Mouse (Mus musculus) CH12.LX (cell line): ENCODE results near the gene Mecr. TPM values are rescaled to one million over a fixed set of nuclear protein-coding genes. Genes with fewer than 3 reads are reported as not detected.

Experiments
- DNase-seq: peaks from one replicate; pipeline ENCODE4 v3.0.0-alpha.2; 2013; ENCODE audit errors: extremely low read depth
- H3K27ac ChIP-seq: 2 replicates; pipeline ENCODE4 v1.5.1; 2012; ENCODE audit warnings: low read depth, mild to moderate bottlenecking, control low read depth, moderate library complexity; ENCODE audit not compliant: insufficient read depth
- H3K27me3 ChIP-seq: replicated peaks from 2 replicates; pipeline ENCODE3; 2012; ENCODE audit warnings: inconsistent platforms
- H3K36me3 ChIP-seq, 2 experiments: replicated peaks in 1 of 2; 2 replicates each; pipeline versions ENCODE3 to v1.6.1; 2012; ENCODE audit warnings: inconsistent platforms in 1 of 2, low read length in 1 of 2, mild to moderate bottlenecking in 1 of 2, mixed read lengths in 1 of 2, moderate library complexity in 1 of 2; ENCODE audit not compliant: control insufficient read depth in 1 of 2, insufficient read depth in 1 of 2
- H3K4me1 ChIP-seq, 2 experiments: 2 replicates each; pipeline ENCODE4 v1.6.1; 2012; ENCODE audit warnings: inconsistent platforms in 1 of 2, moderate library complexity in 1 of 2; ENCODE audit not compliant: insufficient read depth in 2 of 2, control insufficient read depth in 1 of 2
- H3K4me2 ChIP-seq: 2 replicates; pipeline ENCODE4 v1.6.1; 2012; ENCODE audit warnings: low read depth, mild to moderate bottlenecking, control low read depth; ENCODE audit not compliant: poor library complexity, insufficient read depth, severe bottlenecking
- H3K4me3 ChIP-seq, 3 experiments: fragments of 150-350 bp in 1 of 3; sonication (generic) in 1 of 3; replicated peaks in 1 of 3; 2 replicates each; pipeline versions ENCODE3 to v1.5.1; 2011 to 2012; ENCODE audit warnings: low read depth in 2 of 3, low read length in 2 of 3, mild to moderate bottlenecking in 2 of 3, moderate library complexity in 2 of 3, control low read depth in 1 of 3, improper control_type of control experiment in 1 of 3, inconsistent platforms in 1 of 3, mixed read lengths in 1 of 3; ENCODE audit not compliant: poor library complexity in 1 of 3
- H3K79me2 ChIP-seq: replicated peaks from 2 replicates; pipeline ENCODE4 v1.6.1; 2012; ENCODE audit warnings: mild to moderate bottlenecking, moderate library complexity; ENCODE audit not compliant: control insufficient read depth, poor library complexity, insufficient read depth, severe bottlenecking; ENCODE audit errors: extremely low read depth
- H3K9ac ChIP-seq: 2 replicates; pipeline ENCODE4 v1.6.1; 2012; ENCODE audit warnings: low read depth, mild to moderate bottlenecking, control low read depth, moderate library complexity; ENCODE audit not compliant: insufficient read depth
- H3K9me3 ChIP-seq: replicated peaks from 2 replicates; pipeline ENCODE3; 2012; ENCODE audit warnings: low read length, inconsistent platforms, mixed read lengths
- BHLHE40 ChIP-seq: IDR thresholded peaks from 2 replicates; pipeline ENCODE4 v1.6.1; 2011; ENCODE audit warnings: mild to moderate bottlenecking, low read depth, low read length, improper control_type of control experiment
- CHD1 ChIP-seq: IDR thresholded peaks from 2 replicates; pipeline ENCODE4 v1.6.1; 2012; ENCODE audit warnings: low read depth, low read length, improper control_type of control experiment, inconsistent platforms
- E2F4 ChIP-seq: IDR thresholded peaks from 2 replicates; pipeline ENCODE4 v1.6.1; 2011; ENCODE audit warnings: low read depth, low read length, improper control_type of control experiment; ENCODE audit not compliant: insufficient replicate concordance
- ELF1 ChIP-seq: IDR thresholded peaks from 2 replicates; pipeline ENCODE4 v1.6.1; 2014; ENCODE audit warnings: low read depth, mild to moderate bottlenecking, inconsistent platforms, low read length, improper control_type of control experiment
- ETS1 ChIP-seq: conservative IDR thresholded peaks from 2 replicates; pipeline ENCODE4 v1.6.1; 2012; ENCODE audit warnings: low read depth, mild to moderate bottlenecking, inconsistent platforms, low read length, improper control_type of control experiment, moderate library complexity
- HCFC1 ChIP-seq: IDR thresholded peaks from 2 replicates; pipeline ENCODE4 v1.6.1; 2012; ENCODE audit warnings: low read depth, mild to moderate bottlenecking, inconsistent platforms, low read length, improper control_type of control experiment
- JUN ChIP-seq: IDR thresholded peaks from 2 replicates; pipeline ENCODE4 v1.6.1; 2011; ENCODE audit warnings: low read depth, mild to moderate bottlenecking, low read length, improper control_type of control experiment, moderate library complexity; ENCODE audit not compliant: insufficient read depth
- JUND ChIP-seq: conservative IDR thresholded peaks from 2 replicates; pipeline ENCODE4 v1.6.1; 2011; ENCODE audit warnings: low read depth, low read length, improper control_type of control experiment
- KAT2A ChIP-seq: IDR thresholded peaks from 2 replicates; pipeline ENCODE4 v1.6.1; 2012; ENCODE audit warnings: low read length, improper control_type of control experiment, inconsistent platforms; ENCODE audit not compliant: insufficient replicate concordance
- MAX ChIP-seq: IDR thresholded peaks from 2 replicates; pipeline ENCODE4 v1.6.1; 2011; ENCODE audit warnings: low read length, improper control_type of control experiment
- MAZ ChIP-seq: IDR thresholded peaks from 2 replicates; pipeline ENCODE4 v1.6.1; 2012; ENCODE audit warnings: low read depth, mild to moderate bottlenecking, inconsistent platforms, low read length, improper control_type of control experiment, moderate library complexity
- MEF2A ChIP-seq: IDR thresholded peaks from 2 replicates; pipeline ENCODE4 v1.6.1; 2014; ENCODE audit warnings: low read depth, mild to moderate bottlenecking, inconsistent platforms, low read length, improper control_type of control experiment, borderline replicate concordance
- MXI1 ChIP-seq: IDR thresholded peaks from 2 replicates; pipeline ENCODE4 v1.6.1; 2011; ENCODE audit warnings: mild to moderate bottlenecking, low read depth, low read length, improper control_type of control experiment
- MYC ChIP-seq: IDR thresholded peaks from 2 replicates; pipeline ENCODE4 v1.6.1; 2011; ENCODE audit warnings: low read depth, mild to moderate bottlenecking, improper control_type of control experiment, low read length
- PAX5 ChIP-seq: IDR thresholded peaks from 2 replicates; pipeline ENCODE4 v1.6.1; 2012; ENCODE audit warnings: low read length, inconsistent platforms, mixed read lengths
- POLR2AphosphoS2 ChIP-seq: IDR thresholded peaks from 2 replicates; pipeline ENCODE4 v1.6.1; 2011; ENCODE audit warnings: low read depth, low read length, improper control_type of control experiment
- RAD21 ChIP-seq: IDR thresholded peaks from 2 replicates; pipeline ENCODE4 v1.6.1; 2011; ENCODE audit warnings: low read depth, mild to moderate bottlenecking, low read length, improper control_type of control experiment, moderate library complexity
- SMC3 ChIP-seq: IDR thresholded peaks from 2 replicates; pipeline ENCODE4 v1.6.1; 2011; ENCODE audit warnings: low read depth, low read length, improper control_type of control experiment
- TBP ChIP-seq: conservative IDR thresholded peaks from 2 replicates; pipeline ENCODE4 v1.6.1; 2011; ENCODE audit warnings: low read depth, low read length, improper control_type of control experiment
- UBTF ChIP-seq: IDR thresholded peaks from 2 replicates; pipeline ENCODE4 v1.6.1; 2012; ENCODE audit warnings: low read depth, mild to moderate bottlenecking, inconsistent platforms, low read length, improper control_type of control experiment, moderate library complexity
- USF2 ChIP-seq: conservative IDR thresholded peaks from 2 replicates; pipeline ENCODE4 v1.6.1; 2011; ENCODE audit warnings: low read depth, low read length, improper control_type of control experiment
- ZNF384 ChIP-seq: IDR thresholded peaks from 2 replicates; pipeline ENCODE4 v1.6.1; 2012; ENCODE audit warnings: low read depth, low read length, improper control_type of control experiment, inconsistent platforms
- dilution Hi-C: fragments of 300-500 bp; cut with MboI; formaldehyde crosslinking; loops from 2 replicates; pipeline ENCODE4 v1.14.3; 2020; ENCODE audit warnings: low sequenced_read_pairs; ENCODE audit not compliant: extremely low pct_unique_long_range_greater_than_20kb, extremely low pct_ligation_motif_present
- in situ Hi-C: fragments of 300-500 bp; cut with MboI; formaldehyde crosslinking; loops from 3 replicates; pipeline ENCODE4 v1.14.3; 2019; ENCODE audit warnings: low sequenced_read_pairs, low pct_ligation_motif_present, low pct_unique_long_range_greater_than_20kb, mixed read lengths
- polyA plus RNA-seq: library from polyadenylated mRNA; unstranded; fragments of >175 nt; gene quantifications from 2 replicates; pipeline ENCODE4 v1.2.1, GENCODE M21; 2012; ENCODE audit warnings: low read depth; ENCODE audit not compliant: insufficient read length
- total RNA-seq, 2 experiments: library from RNA; depleted of rRNA; stranded (reverse); fragments of 300-350 nt in 1 of 2; fragments of >200 nt in 1 of 2; gene quantifications; 2 replicates each; pipeline ENCODE4 v1.2.3; 2012 to 2014

Mecr gene
- total and polyA plus RNA-seq, 3 experiments = 43.0 to 77.3 (median 54.6) TPM

DNA sequence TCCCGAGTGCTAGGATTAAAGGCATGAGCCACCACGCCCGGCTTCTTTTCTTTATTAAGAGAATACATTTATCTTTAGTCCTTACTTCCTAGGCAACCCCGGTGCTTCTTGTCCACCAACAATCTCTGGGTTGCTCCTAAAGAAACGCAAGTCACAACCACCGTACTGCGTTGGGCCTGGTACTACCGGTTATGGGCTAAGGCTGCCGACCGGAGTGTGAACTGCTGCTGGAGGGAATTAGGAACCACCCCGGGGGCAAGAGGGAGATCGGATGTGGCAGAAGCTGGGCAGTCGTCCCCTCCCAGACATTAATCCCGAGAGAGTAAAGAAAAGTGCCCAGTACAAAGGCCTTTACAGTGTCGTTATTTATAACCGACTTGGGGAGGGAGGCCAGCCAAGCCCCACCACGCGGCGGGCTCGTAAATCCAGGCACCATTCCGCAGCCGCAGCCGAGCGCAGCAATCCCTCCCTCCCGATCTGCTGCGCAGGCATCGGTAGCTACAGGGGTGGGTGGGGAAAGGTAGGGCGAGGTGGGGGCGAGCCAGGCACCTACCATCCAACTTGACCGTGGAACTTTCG lies 71.7 kb downstream of the Mecr start:
- dilution Hi-C loops = no loop called here
- DNase-seq = no peak
- Histone ChIP-seq H3K9ac (no peak overlapping the region), H3K4me1 (peaks cover 4 to 28% of the 10 kb centered on the region in 2 experiments; a peak in 3 of 4 replicates), H3K4me2 (no peak overlapping the region), H3K9me3 (peaks cover 4% of the 10 kb centered on the region), H3K36me3 (no peaks in the 10 kb centered on the region), H3K27ac (no peak overlapping the region), H3K27me3 (no peaks in the 10 kb centered on the region), H3K79me2 (no peaks in the 10 kb centered on the region), H3K4me3 (no peak overlapping the region)
- in situ Hi-C loops = no loop called here
- TF ChIP-seq E2F4 = no peak
- TF ChIP-seq ZNF384 = no peak
- TF ChIP-seq ELF1 = no peak
- TF ChIP-seq JUND = no peak
- TF ChIP-seq KAT2A = no peak
- no peak for TF ChIP-seq MXI1
- no peak for TF ChIP-seq POLR2AphosphoS2

DNA sequence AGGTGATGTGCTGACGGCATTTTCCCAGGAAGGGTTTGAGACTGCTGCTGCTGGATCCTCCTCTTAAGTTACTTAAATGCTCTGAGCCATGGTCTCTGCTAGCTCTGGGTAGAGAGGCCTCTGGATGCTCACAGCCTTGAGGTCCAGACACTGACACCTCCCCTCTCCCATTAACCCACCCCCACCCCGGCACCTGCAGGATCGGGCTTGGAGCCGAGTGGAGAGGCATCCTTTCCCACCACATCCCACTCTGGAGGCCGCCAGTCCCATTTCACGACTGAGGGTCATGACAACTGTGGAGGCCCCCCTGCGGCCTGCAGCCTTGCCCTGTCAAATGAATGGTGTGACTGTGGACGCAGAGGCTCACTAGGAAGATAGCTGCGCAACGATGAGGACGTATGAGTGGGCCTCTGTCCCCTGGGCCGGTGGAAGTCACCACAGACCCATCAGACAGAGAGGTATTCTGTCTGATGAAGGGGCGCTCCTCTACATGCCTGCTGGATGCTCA lies 72.6 kb downstream of the Mecr start:
- Histone ChIP-seq H3K9ac (no peak overlapping the region), H3K36me3 (peaks cover 0 to 4% of the 10 kb centered on the region in 2 experiments), H3K4me1 (peaks cover 4 to 22% of the 10 kb centered on the region in 2 experiments; a peak in 3 of 4 replicates), H3K9me3 (peaks cover 11% of the 10 kb centered on the region), H3K4me2 (no peak overlapping the region), H3K27ac (no peak overlapping the region), H3K79me2 (no peaks in the 10 kb centered on the region), H3K27me3 (no peaks in the 10 kb centered on the region), H3K4me3 (no peak overlapping the region)
- no peak for DNase-seq
- in situ Hi-C loops = no loop called here
- dilution Hi-C loops = no loop called here
- TF ChIP-seq CHD1 (no peak), ETS1 (no peak), POLR2AphosphoS2 (no peak), BHLHE40 (no peak), MYC (no peak), PAX5 (no peak), SMC3 (no peak), UBTF (no peak), MEF2A (no peak), E2F4 (no peak), JUN (no peak), HCFC1 (no peak), USF2 (no peak), ELF1 (no peak), RAD21 (no peak), MAX (no peak), TBP (no peak), MAZ (no peak)
